Mouse (Mus musculus) cortical plate, adult 2 months (tissue): ENCODE results near the gene Gstm7. TPM values are rescaled to one million over a fixed set of nuclear protein-coding genes. Genes with fewer than 3 reads are reported as not detected.
"Not testable (repeated sequence)": the region's sequence is repeated elsewhere in the genome, so short reads cannot be mapped to it uniquely, and the experiment has no call there.

Experiments
- H3K27ac ChIP-seq: fragments of 200-500 bp; 2 replicates; pipeline ENCODE4 v1.5.1; 2012; ENCODE audit warnings: low read length, control low read depth, inconsistent platforms; ENCODE audit not compliant: insufficient read depth
- H3K4me1 ChIP-seq: fragments of 200-500 bp; 2 replicates; pipeline ENCODE4 v1.6.1; 2011; ENCODE audit warnings: low read length; ENCODE audit not compliant: control insufficient read depth, insufficient read depth
- H3K4me3 ChIP-seq: fragments of 200-500 bp; 2 replicates; pipeline ENCODE4 v1.5.1; 2011; ENCODE audit warnings: mild to moderate bottlenecking, low read length, control low read depth; ENCODE audit not compliant: insufficient read depth
- CTCF ChIP-seq: fragments of 200-500 bp; IDR thresholded peaks from 2 replicates; pipeline ENCODE4 v1.5.1; 2011; ENCODE audit warnings: mild to moderate bottlenecking, control low read depth, low read length; ENCODE audit not compliant: insufficient read depth; ENCODE audit errors: extremely low read depth
- POLR2A ChIP-seq: fragments of 200-500 bp; IDR thresholded peaks from 2 replicates; pipeline ENCODE4 v1.6.1; 2011; ENCODE audit warnings: mild to moderate bottlenecking, low read length, control low read depth; ENCODE audit not compliant: insufficient read depth; ENCODE audit errors: extremely low read depth
- polyA plus RNA-seq: library from polyadenylated mRNA; depleted of rRNA; stranded (reverse); fragments of >200 nt; gene quantifications from 2 replicates; pipeline ENCODE4 v1.2.3, GENCODE M21; 2012; rRNA removed

Gene Gstm7
- 32.5 and 37.0 TPM in 2 replicates for polyA plus RNA-seq

GRCm38 (mm10) chr3:107931670-107932069, at the start of gene Gstm7:
Gstm7 (minus strand) TSS chr3:107931817.
- TF ChIP-seq POLR2A: no peak
- TF ChIP-seq CTCF: peak; percentile 27; the same call in 1 of the 2 replicates
- Histone ChIP-seq H3K27ac (peak within 1 kb of the TSS; percentile 16; the same call in 1 of the 2 replicates), H3K4me1 (peaks cover 2% of the 10 kb centered on the region; the same call in 1 of the 2 replicates), H3K4me3 (peak within 1 kb of the TSS; percentile 18)

GRCm38 (mm10) chr3:107981261-107981660, 49.6 kb upstream of the Gstm7 start:
- no peaks in the 10 kb centered on the region; the same call in 1 of the 2 replicates for H3K4me1 ChIP-seq
- H3K4me3 ChIP-seq: no peak overlapping the region
- TF ChIP-seq POLR2A (no peak), CTCF (no peak)
- H3K27ac ChIP-seq: no peak overlapping the region

GRCm38 (mm10) chr3:107977691-107978090, 46.1 kb upstream of the Gstm7 start:
- H3K4me1 ChIP-seq: no peaks in the 10 kb centered on the region
- TF ChIP-seq CTCF (no peak), POLR2A (no peak)
- no peak overlapping the region for H3K4me3 ChIP-seq
- no peak overlapping the region for H3K27ac ChIP-seq

- H3K4me1 ChIP-seq: no peaks in the 10 kb centered on the region
- no peak overlapping the region for H3K4me3 ChIP-seq
- no peak overlapping the region for H3K27ac ChIP-seq
- TF ChIP-seq POLR2A: no peak
- no peak for TF ChIP-seq CTCF
These were observed 42.6 kb upstream of the Gstm7 start for GRCm38 (mm10) chr3:107974237-107974636.

- no peak overlapping the region for H3K4me3 ChIP-seq
- H3K27ac ChIP-seq: no peak overlapping the region
- no peaks in the 10 kb centered on the region for H3K4me1 ChIP-seq
- no peak for TF ChIP-seq CTCF
- TF ChIP-seq POLR2A: no peak
These were observed 40.5 kb upstream of the Gstm7 start for GRCm38 (mm10) chr3:107972070-107972469.

GRCm38 (mm10) chr3:107971101-107971500, 39.5 kb upstream of the Gstm7 start:
- H3K4me3 ChIP-seq, H3K27ac ChIP-seq, H3K4me1 ChIP-seq: not testable (repeated sequence)

- Histone ChIP-seq H3K4me1 (no peaks in the 10 kb centered on the region), H3K27ac (no peak within 1 kb of the TSS)
- TF ChIP-seq CTCF (no peak), POLR2A (no peak)
These were observed 37.2 kb upstream of the Gstm7 start, which contains the start of gene Gstm3 for GRCm38 (mm10) chr3:107968724-107969395. Gstm3 (minus strand) TSS chr3:107969283.

GRCm38 (mm10) chr3:107966631-107967030, 35.0 kb upstream of the Gstm7 start:
- TF ChIP-seq POLR2A (no peak), CTCF (no peak)
- no peaks in the 10 kb centered on the region for H3K4me1 ChIP-seq
- H3K27ac ChIP-seq: no peak overlapping the region
- no peak overlapping the region for H3K4me3 ChIP-seq

More at GRCm38 (mm10) chr3:107968724-107969395, 37.2 kb upstream of the Gstm7 start, which contains the start of gene Gstm3:
- H3K4me3 ChIP-seq: no peak within 1 kb of the TSS

- Histone ChIP-seq H3K4me3 (no peak overlapping the region), H3K4me1 (no peaks in the 10 kb centered on the region), H3K27ac (no peak overlapping the region)
- TF ChIP-seq POLR2A (no peak), CTCF (no peak)
These were observed 34.0 kb upstream of the Gstm7 start for GRCm38 (mm10) chr3:107965592-107965991.

- TF ChIP-seq POLR2A: no peak
- TF ChIP-seq CTCF: no peak
- H3K4me1 ChIP-seq: no peaks in the 10 kb centered on the region
- no peak overlapping the region for H3K4me3 ChIP-seq
- no peak overlapping the region for H3K27ac ChIP-seq
These were observed 33.2 kb upstream of the Gstm7 start for GRCm38 (mm10) chr3:107964656-107965308.
